Mouse (Mus musculus): Measurements from ENCODE around the gene Ang2.
A peak's percentile ranks its signal among the peaks of the same experiment; 100 is the strongest.
"Not testable (repeated sequence)": the region's sequence is repeated elsewhere in the genome, so short reads cannot be mapped to it uniquely, and the experiment has no call there.

Gene Ang2

DNA sequence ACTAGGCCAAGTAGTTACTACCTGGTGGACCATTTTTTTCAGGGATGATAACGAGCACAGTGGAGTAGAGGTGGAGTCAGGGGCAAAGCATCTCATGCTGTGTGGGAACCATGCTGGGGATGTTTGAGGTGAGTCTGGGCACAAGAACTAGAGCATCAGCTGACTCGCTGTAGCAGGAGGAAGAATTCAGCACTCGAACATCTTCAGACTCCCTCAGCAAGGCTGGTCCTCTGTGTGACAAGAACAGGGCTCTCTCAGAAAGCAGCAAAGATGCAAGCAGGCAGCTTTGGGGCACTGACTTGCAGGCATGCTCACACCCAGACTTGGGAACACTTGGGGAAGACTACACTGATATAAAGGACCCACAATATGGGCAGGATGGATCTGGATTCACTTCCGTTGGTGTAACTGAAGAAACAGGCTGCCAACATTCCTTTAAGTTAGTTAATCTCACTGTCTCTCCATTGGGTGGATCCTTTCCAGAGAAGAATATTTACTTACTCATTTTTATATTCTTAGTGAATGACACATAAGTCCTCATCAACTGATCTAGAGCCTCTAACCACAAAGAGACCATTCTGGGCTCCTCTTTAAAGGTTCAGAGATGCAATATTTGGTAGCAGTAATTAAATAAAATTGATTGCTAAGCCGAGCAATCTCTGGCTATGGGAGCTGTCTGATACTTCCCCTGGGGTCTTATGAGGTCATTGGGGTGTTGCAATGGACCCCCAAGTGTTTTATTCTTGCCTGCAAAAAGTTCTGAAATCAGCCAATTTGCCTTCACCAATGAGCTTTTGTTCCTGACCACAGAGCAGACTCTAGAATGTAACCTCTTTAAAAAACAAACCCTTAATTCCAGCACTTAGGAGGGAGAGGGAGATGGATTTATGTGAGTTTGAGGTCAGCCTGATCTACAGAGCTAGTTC, at the start of gene Ang2:
Ang2 (minus strand) TSS at position 51 of the 926 bp plus-strand sequence.
- DNase-seq, result no peak

DNA sequence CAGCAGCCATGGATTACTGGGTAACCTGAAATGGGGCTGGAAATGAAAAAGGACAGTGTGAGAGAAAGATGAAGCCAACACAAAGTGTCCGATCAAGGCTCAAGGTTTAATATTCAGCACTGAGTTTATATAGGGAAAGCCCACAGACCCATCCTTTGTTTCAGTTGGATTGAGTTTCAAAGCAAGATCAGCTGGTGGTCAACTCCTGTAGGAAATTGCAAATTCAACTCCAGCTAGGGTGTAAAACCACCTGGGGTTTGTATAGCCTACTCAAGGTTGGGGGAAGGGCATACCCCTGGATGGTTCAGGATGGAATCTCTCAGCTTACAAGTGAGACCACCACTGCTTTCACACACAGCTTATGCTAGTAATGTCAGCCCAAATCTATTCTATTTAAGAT, 48.8 kb upstream of the Ang2 start:
- no peak for DNase-seq

DNA sequence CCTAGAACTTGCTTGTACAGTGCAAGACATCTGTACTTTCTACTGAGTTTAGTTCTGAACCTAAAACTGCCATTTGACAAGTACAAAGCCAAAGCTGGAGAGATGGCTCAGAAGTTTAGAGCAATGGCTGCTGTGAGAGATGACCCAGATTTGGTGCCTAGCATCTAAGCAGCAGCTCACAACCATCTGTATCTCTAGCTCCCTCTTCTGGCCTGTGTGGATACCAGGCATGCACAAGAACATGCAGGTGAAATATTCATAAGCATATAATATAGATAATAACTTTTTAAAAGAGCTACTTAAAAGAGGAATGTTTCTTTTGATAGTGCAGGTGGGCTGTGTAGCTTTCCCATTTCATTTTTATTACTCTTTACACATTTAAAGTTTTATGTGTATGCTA, 42.0 kb upstream of the Ang2 start:
- DNase-seq, result peak; percentile 77

DNA sequence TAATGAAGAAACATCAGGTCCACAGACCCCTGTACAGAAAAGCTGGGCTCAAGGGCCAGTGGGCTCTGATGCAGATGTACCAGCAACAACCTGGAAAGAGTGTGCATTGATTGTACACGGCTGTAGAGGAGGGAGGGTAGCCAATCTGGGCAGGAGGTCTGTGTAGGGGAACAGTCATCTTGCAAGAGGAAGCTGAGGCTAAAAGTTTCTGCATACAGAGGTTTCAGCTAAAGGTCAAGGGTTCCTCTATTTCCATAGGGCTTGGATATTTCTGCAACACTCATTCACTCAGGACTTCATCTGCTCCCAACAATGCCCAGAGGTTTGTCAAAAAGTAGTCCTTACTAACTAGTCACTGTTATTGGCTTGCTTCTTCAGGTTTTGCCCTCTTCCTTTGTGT, 38.5 kb upstream of the Ang2 start:
- DNase-seq, result peak; percentile 22

DNA sequence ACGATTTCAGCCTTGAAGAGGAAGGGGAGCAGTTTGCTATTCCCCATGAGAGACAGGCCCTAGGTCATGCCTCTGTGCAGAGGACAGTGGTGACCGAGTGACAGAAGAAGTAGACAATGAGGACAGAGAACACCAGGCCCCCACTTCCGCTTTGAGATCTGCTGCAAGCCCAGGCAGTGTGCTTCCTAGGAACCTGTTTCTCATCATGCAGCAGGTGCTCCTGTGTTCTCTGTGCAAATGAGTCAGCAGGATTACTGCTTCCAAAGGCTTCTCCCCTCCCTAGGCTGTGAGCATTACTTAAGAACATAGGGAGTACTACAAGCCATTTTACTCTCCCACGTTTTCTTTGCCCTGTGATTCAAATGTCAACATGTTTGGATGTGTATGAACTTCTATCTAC, 30.7 kb upstream of the Ang2 start:
- DNase-seq, result peak; percentile 19

DNA sequence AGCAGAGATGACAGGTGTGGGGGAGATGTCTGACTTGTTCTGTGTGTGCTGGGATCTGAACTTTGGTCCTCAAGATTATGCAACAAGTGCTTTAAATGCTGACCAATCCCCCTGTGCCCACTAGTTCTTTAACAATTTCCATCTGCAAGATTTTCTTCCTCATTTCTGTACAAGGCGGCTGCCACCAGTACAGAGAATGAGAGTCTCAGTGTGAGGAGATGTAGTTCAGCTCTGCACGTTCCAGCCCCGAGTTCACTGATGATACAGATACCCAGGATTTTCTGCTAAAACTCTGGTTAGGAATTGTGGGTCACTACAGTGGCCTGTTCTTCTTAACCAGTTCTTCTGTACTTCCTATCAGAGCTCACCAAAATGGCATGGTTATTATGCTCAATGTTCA, 21.1 kb upstream of the Ang2 start:
- not testable (repeated sequence) for DNase-seq

DNA sequence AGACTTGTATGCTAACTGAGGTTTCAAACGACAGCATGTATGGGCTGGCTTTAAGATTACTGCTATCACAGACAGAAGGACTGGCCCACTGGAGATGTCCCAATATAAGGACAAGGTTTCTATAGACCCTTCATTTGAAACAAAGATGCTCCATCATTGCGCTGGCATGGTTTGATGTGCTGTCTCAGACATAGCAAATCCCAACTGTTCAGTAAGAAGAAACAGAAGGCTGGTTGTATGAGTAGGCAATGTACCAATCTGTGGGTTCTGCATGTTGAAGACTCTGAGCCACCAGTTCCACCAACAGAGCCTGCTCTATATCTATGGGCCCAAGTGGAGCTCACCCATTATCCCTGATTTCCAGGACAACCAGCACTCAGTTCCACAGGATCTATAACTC, 4.2 kb upstream of the Ang2 start, which contains the start of gene Ear14:
Ear14 (plus strand) TSS at position 277 of the 400 bp plus-strand sequence.
- no peak for DNase-seq

DNA sequence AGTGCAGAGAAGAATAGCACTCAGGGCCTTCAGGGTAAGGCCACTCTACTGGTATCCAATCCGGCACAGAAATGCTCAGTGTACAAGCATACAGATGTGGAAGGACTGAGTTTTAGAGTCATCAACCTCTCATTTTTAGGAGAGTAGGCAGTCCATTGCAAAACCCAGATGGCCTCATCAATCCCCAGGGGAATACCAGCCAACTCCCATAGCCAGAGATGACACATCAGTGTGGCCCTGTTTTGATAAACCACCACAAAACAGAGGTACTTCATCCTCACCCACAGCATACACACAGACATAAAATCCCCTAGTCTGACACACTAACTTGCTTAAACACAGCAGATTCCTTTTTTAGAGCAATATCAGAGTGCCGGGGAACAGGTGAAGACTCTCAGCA, 1.5 kb upstream of the Ang2 start:
- no peak for DNase-seq

DNA sequence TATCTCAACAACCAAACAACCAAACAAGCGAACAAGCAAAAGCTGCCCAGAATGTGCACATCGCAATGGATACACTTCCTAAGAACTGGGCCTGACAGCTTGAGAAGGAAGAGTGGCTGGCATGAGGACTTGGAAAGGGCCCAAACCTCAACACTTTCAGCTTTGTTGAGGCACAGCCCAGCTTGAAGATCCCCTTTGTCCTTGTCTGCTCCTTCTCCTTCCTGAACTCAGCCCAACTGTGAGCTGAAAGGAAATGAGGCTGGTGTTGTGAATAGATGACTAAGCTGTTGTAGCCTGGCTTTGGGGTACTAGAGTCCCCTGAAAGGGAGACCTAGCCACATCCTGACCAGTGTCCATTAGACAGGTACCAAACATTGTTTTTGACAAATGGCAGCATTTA, 1.1 kb upstream of the Ang2 start:
- DNase-seq, result peak; percentile 14

DNA sequence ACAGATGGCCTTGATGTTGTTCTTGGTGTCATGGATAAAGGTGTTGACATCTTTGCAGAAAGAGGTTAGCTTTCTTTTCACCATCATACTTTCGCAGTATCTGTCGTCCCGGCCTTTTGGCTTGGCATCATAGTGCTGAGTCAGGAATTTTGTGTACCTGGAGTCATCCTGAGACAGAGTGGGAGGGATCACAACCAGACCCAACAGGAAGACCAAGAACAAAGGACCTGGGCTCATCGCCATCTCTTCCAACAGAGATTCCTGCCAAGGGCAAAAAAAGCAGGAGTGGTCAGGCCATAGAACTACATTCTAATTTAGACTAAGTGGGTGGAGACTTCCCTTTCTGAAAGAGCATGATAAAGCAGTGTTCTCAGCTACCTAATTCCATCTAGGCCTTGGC, 3.3 kb downstream of the Ang2 start:
- peak; percentile 58 for DNase-seq

DNA sequence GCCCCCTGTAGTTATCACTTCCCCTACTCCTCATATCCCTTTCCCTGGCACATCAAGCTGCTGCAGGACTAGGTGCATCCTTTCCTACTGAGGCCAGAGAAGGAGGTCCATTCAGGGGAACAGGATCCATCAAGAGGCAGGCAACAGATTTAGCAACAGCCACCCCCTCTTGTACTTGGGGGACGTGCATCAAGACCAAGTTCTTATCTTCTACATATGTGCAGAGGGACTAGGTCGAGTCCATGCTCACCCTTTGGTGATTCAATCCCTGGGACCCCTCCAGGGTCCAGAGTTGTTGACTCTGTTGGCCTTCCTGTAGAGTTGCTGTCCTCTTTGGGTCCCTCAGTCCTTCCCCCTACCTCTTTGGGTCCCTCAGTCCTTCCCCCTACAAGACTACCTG, 17.9 kb downstream of the Ang2 start:
- DNase-seq, result not testable (repeated sequence)

DNA sequence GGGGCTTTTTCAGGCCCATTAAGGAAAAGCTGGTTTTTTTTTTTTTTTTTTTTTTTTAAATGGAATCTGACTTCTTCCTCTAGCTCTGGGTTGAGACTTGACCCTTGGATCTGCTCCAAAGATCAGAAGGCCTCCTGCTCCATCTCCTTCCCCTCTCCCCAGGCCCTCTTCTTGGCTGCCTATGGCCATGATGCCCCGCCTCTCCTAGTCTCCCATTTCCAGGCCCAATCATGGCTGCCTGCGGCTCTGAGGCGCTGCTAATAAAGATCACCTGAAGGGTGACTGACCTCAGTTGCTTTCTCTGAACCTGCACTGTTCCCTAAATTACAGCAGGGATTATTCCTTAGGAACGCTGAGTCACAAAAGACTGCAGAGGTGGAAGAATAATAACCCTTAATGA, 25.1 kb downstream of the Ang2 start:
- DNase-seq, result no peak

DNA sequence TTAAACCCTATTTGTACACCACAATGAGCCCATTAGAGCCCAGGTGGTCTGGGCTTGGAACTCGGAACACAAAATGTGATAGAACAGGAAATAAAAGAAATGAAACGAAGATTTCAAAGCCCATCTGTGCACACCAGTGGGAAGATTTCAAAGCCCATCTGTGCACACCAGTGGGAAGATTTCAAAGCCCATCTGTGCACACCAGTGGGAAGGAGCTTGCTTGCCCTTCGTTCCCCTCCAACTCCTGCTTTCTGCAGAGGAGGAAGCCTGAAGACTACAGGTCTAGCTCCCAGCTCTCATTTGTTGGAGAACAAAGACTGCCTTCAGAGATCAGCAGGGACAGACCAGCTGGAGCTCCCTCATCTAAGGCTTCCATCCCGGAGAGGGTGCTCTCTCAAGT, 26.0 kb downstream of the Ang2 start:
- not testable (repeated sequence) for DNase-seq

DNA sequence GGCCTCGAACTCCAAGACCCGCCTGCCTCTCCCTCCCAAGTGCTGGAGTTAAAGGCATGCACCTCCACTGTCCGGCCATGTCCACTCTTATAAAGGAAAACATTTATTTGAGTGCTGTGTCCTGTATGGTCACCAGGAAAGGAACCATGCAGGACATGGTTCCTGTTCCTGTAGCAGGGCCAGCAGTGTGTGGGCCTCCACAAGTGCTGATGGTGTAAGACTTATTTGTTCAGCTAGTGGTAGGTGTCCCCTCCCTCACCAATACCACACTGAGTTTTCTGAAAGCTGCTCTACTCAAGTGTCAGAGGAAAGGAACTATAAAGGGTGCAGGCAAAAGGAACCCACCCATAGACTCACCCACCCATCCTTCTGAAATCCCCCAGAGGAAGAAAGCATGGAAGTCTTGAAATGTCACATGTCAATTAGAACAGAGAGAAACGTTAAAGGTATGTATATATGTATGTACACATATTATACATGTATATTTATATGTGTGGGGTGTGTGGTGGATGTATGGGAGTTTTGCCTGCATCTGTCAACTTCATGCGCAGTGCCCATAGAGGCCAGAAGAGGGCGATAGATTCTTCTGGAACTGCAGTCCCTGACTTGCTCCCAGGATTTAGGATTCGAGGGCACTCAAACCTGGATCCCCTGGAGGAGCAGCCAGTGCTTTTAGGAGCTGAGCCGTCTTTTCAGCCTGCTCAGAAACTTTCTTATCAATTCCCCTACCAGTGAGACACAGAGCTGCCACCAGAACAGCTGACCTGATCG, 26.7 kb downstream of the Ang2 start:
- DNase-seq, result peak; percentile 55

DNA sequence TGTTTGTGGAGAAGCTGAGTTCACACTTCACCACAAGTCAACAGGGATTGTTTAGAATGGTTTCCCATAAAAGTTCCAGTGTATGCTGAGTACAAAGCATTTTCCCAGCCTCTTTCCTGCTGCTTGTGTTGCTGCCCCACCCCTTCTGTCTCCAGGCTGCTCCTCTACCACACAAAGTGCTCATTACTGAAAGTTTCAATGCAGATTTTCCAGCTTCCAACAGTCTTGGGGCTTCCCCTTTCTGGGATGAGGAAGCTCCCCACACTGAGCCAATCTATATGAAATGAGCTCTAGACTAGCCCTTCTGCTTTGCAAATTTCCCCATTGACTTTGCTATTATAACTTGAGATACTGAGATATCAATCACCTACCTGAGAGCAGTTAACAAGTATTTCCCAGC, 32.9 kb downstream of the Ang2 start:
- DNase-seq, result no peak

DNA sequence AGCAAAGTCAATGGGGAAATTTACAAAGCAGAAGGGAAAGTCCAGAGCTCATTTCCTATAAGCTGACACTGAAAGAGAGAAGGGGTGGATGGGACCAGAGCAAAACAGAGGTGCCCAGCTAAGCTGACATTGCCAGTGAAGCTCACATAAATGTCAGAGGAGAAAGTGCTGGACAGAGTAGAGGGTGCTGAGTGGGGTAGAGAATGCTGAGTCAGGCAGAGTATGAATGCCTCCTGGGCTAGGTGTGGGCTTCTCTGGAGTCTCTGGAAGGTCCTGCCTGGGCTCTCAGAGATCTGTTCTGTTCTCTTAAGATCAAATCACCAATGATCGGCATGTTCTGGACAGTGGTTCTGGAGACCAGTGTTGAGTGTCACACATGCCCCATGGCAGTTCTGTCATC, 33.5 kb downstream of the Ang2 start:
- DNase-seq, result no peak

DNA sequence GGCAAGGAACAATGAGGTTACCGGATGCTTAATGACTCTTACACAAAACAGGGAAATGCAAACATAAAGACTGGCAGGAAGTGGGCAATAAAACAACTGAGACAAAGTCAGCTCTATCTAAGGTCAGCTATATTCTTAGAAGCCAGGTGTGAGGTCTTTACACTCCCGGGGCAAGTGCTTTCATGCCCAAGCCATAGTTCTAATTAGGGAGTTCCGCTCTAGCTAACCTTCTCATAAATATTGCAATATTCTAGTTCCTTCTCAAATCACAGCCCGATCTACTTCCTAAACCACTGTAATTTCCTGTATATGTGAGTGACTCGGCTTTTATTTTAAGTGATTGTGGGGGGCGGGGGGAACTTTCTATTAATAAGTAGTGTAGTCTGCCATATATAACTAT, 35.6 kb downstream of the Ang2 start:
- not testable (repeated sequence) for DNase-seq

DNA sequence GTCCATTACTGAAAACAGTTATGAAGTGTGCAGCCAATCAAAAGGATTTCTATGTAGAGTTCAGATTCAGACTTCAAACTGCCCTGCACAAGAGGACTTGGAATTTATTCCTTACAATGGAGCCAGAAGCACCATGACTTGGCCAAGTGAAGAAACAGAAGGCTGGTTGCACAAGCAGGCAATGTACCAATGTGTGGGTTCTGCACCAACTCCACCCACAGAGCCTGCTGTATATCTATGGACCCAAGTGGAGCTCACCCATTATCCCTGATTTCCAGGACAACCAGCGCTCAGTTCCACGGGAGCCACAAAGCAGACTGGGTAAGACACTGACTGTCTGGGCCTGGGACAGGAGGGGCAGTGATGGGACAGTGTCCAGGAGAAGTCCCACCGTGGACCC, 37.0 kb downstream of the Ang2 start, which contains the start of gene Rnase2b:
Rnase2b (plus strand) TSS at position 285 of the 400 bp plus-strand sequence.
- peak; percentile 67 for DNase-seq

DNA sequence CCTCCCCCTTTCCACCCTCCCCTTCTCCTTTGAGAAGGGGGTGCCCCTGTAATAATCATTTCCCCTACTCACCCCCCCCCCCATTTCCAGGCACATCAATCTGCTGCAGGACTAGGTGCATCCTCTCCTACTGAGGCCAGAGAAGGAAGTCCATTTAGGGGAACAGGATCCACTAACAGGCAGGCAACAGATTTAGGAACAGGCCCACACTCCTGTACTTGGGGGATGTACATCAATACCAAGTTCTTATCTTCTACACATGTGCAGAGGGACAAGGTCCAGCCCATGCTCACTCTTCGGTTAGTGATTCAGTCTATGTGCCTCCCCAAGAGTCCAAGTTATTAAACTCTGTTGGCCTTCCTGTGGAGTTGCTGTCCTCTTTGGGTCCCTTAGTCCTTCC, 41.9 kb downstream of the Ang2 start:
- no peak for DNase-seq

DNA sequence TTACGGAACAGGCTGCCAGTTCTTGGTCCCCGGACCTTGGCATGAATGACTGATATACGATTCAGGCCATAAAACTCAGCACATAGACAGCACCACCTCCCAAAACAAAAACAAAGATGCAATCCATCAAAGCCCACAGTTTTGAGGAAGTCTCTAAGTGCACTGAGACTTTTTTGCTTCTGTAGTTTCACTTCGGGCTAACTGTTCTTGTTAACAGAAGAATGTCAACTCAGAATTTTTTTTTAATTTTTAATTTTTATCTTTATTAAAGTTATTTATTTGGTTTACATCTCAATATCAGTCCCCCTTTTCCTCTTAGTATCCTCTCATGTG, 42.2 kb downstream of the Ang2 start:
- DNase-seq, result no peak

DNA sequence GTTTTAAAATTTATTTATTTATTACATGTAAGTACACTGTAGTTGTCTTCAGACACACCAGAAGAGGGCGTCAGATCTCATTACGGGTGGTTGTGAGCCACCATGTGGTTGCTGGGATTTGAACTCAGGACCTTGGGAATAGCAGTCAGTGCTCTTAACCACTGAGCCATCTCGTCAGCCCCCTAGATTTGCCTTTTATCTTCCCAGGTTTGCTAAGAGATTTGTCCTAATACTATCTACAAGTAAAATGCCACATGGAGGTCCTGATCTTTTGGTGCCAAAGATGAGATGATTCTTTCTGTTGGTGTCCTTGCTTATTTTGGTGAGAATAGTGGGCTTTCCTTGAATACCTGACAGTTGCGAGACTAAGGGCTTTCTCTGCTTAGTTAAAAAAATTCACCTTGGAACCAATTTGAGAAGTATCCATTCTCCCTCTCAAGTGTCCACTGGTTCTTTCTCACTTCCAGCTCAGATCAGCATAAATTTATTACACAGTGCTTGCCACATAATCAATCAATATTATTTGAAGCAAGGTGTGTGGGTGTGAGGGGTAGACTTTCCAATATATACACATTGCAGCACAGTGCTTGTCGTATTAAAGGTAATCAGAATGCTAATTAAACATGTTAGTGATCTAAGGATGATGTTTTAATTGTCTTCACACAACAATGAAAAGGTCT, 42.8 kb downstream of the Ang2 start:
- DNase-seq, result no peak

DNA sequence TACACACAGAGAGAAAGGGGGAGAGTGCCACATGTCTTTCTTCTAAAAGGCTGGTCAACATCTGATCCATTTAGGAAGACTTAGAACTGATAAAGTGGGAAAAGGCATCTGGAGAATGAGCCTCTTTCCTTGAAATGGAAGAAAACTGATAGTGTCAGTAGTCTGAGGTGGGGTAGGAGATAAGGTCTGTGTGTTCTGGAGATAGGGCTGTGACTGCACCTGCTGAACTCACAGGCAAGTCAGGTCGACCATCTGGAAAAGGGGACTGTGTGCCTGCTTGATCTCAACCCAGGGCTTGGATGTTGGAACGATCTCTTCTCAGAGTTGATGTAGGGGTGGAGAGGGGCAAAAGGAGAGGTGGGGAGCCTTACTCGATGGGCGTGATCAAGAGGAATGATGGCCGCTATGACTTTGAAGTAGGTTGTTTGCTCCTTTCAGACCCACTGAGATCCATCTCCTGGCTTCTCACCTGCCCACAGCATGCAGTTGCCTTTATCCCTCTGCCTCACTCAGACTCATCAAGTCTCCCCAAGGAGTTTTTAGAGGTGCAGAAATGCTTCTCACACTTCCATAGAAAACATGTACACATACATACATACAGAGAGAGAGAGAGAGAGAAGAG, 46.6 kb downstream of the Ang2 start:
- no peak for DNase-seq

Data from lung, postnatal 36 days (tissue).